Mouse (Mus musculus) brain, embryonic 14.5 days (tissue): ENCODE data around the gene Mov10. TPM values are rescaled to one million over a fixed set of nuclear protein-coding genes. Genes with fewer than 3 reads are reported as not detected.
A peak's percentile ranks its signal among the peaks of the same experiment; 100 is the strongest.
"Not testable (repeated sequence)": the region's sequence is repeated elsewhere in the genome, so short reads cannot be mapped to it uniquely, and the experiment has no call there.

Experiments
- DNase-seq: peaks from one replicate; pipeline ENCODE4 v3.0.0-alpha.2; 2011; ENCODE audit warnings: low read depth
- CTCF ChIP-seq: fragments of 200-500 bp; IDR thresholded peaks from 2 replicates; pipeline ENCODE4 v1.5.1; 2012; ENCODE audit warnings: inconsistent platforms, mild to moderate bottlenecking, moderate library complexity, borderline replicate concordance; ENCODE audit not compliant: insufficient read depth, insufficient read length; ENCODE audit errors: extremely low read depth
- POLR2A ChIP-seq: fragments of 200-500 bp; IDR thresholded peaks from 2 replicates; pipeline ENCODE4 v1.6.1; 2012; ENCODE audit warnings: mild to moderate bottlenecking, inconsistent platforms, borderline replicate concordance; ENCODE audit not compliant: poor library complexity, insufficient read depth, insufficient read length, severe bottlenecking; ENCODE audit errors: extremely low read depth
- polyA plus RNA-seq: library from polyadenylated mRNA; depleted of rRNA; stranded (reverse); fragments of >200 nt; gene quantifications from 2 replicates; pipeline ENCODE4 v1.2.3, GENCODE M21; 2012; rRNA removed

Gene Mov10
- 6.0 and 8.6 TPM in 2 replicates for polyA plus RNA-seq

DNA sequence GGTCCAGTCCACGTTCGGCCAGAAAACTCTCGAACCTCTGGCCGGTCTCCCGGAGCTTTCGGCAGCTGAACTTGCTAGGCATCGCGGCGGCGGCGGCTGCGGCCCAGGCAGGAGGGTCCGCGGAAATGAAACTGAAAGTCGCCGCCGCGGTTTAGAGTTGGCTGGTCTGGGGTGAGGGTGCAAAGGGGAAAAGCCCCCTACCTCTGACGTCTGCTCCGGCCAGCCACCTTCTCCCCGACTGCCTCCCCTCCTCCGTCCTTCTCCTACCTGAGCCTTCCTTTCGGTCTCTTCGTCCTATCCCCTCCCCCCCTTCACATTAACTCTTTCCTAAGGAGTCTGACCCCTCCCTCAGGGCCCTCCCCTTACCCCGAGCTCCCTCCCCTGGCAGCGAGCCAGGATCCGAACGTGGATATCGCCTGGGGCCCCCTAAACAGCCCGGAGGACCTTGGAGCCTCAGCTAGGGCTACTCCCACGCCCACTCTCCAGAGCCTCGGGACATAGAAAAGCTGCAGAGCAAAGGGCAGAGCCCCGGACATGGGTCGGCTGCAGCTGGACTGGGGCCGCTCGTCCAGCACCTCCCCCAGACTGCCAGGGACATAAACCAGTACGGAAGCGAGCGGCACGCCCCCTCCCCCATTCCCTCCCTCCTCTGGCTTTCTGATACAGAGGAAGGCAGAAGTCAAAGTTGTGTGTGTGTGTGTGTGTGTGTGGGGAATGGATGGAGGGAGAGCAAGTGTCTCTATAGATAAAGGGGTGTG lies at the start of gene Mov10:
Mov10 (minus strand) TSS at position 573 of the 758 bp plus-strand sequence.
- peak; percentile 71 for DNase-seq
- TF ChIP-seq POLR2A (no peak), CTCF (no peak)

- DNase-seq = not testable (repeated sequence)
Observed at GRCm38 (mm10) chr3:104866674-104867073, 48.3 kb upstream of the Mov10 start.

- DNase-seq = no peak
Observed at GRCm38 (mm10) chr3:104865341-104865788, 47.0 kb upstream of the Mov10 start.

DNA sequence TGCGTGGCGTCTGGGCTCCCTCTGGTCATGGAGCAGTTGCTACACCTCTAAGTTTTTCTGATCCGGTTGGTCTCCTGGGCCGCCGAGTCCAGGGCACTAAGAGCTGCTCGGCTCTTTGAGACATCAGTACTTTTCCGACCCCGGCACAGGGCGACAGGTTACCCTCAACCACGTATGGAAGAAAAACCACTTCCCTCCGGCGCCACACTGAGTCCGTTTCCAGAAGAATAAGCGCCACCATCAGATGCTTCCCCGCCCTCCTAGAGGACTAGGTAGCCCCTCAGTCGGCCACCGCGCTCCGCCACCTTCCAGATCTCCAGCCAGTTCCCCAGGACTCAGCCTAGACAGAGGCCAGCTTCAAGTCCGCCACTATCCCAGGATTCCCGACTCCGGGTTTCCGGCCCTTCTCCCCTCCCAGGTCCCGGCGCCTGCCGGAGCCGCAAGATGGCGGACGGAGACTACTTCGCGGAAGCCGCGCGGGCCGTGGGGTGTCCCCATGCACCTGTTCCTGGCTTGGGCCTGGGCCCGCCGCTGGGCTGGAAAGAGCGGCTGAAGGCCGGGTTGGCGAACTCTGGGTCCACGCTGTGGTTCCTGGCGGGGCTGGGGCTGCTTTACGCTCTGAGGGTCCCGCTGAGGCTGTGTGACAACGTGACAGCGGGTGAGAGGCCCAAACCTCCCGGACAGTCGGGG lies 46.4 kb upstream of the Mov10 start:
- DNase-seq = peak; percentile 96
- TF ChIP-seq POLR2A (peak; percentile 82; the same call in 1 of the 2 replicates), CTCF (no peak)

More at GRCm38 (mm10) chr3:104865341-104865788, 47.0 kb upstream of the Mov10 start:
- no peak for TF ChIP-seq POLR2A

- TF ChIP-seq CTCF (no peak), POLR2A (peak; percentile 83; the same call in 1 of the 2 replicates)
- DNase-seq = peak; percentile 97
Observed at GRCm38 (mm10) chr3:104863786-104864650, 45.7 kb upstream of the Mov10 start, which contains the start of the genes St7l and Capza1. Gene St7l, plus strand, starts transcription at chr3:104864005. Gene Capza1, minus strand, starts transcription at chr3:104864505.

GRCm38 (mm10) chr3:104858560-104858959 lies 40.2 kb upstream of the Mov10 start:
- no peak for DNase-seq
- TF ChIP-seq POLR2A = no peak
- no peak for TF ChIP-seq CTCF

DNA sequence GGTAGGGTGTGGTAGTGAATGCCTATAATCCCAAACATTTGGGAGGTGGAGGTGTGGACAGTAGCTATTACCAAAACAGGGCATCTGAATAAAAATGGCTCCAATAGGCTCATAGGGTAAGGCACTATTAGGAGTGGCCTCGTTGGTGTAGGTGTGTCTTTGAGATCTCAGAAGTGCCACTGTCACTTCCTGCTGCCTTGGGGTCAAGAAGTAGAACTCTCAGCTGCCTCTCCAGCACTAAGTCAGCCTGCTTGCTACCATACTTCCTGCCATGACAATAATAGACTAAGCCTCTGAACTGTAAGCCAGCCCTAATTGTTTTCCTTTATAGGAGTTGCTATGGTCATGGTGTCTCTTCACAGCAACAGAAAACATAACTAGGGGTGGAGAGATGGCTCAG lies 37.7 kb upstream of the Mov10 start:
- no peak for DNase-seq
- TF ChIP-seq CTCF = no peak
- TF ChIP-seq POLR2A = no peak

DNA sequence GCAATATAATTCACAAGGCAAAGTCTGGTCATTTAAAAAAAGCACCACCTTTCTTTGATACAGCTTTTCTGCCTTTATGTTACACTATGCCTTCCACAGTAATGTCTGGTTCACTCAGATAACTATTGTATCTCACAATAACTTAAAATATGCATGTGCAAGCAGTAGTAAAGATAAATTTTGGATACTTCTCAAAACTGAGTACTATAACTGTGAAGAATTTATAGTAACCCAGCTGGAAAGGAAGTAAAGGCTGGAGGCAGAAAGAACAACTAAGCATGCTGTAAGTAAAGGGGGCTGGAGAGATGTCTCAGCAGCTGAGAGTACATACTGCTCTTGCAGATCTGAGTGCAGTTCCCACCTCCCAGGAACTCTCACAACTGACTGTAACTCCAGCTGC lies 36.5 kb upstream of the Mov10 start:
- no peak for TF ChIP-seq POLR2A
- TF ChIP-seq CTCF = no peak
- DNase-seq = no peak

DNA sequence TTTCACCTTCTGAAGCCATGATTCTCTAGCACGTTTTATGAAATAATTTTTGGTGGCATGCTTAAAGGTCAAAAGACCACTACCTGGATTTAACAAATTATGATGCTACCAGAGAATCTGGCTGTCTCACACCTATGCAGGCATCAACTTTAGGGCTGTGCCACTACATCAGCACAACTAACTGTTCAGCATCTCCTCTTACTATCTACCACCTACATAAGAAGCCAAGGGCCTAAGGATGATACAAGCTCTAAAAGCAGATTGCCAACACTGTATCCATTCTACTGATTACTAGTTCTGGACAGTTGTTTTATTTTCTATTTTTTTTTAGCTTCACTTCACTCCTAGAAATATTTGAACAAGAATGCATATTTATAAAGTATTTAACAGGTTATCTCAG lies 36.1 kb upstream of the Mov10 start:
- TF ChIP-seq POLR2A (no peak), CTCF (no peak)
- no peak for DNase-seq

GRCm38 (mm10) chr3:104846601-104847000 lies 28.2 kb upstream of the Mov10 start:
- no peak for DNase-seq
- TF ChIP-seq CTCF (no peak), POLR2A (no peak)

- TF ChIP-seq CTCF (no peak), POLR2A (no peak)
- DNase-seq = no peak
Observed at GRCm38 (mm10) chr3:104841049-104841448, 22.7 kb upstream of the Mov10 start.
